Mouse (Mus musculus): Measurements from ENCODE around the gene Stox2.

Gene Stox2

DNA sequence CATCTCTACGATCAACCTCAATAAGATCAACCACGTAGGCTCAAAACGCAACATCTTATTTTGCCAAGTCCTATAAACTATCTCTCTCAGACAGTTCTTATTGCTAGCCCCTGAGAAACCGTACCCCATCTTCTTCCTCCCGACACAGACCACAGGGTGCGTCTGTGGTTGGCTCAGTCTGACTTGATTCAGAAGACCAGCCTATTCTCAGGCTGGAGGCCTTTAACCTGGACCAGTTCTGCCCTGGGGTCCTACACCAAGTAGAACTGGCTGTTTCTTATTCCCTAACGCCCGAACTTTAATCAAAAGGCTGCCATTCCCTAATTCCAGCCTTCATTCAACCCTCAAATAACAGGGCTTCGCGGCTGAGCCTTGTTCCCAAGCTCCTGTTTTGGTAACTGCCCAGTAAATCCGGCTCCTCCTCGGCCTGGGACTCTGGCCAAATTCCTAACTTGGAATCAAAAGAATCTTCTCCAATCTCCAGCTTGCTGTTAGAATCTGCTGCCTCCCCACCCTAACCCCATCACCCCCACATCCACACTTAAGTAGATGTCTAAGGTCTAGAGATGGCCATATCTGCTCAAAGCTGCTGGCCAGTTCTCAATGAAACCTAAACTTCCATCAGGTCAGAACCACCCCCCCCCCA, 91.5 kb downstream of the Stox2 start:
- peak in 1 of 2 experiments; percentile 14 for DNase-seq (ENCODE audit: low spot score in 2 of 2)

DNA sequence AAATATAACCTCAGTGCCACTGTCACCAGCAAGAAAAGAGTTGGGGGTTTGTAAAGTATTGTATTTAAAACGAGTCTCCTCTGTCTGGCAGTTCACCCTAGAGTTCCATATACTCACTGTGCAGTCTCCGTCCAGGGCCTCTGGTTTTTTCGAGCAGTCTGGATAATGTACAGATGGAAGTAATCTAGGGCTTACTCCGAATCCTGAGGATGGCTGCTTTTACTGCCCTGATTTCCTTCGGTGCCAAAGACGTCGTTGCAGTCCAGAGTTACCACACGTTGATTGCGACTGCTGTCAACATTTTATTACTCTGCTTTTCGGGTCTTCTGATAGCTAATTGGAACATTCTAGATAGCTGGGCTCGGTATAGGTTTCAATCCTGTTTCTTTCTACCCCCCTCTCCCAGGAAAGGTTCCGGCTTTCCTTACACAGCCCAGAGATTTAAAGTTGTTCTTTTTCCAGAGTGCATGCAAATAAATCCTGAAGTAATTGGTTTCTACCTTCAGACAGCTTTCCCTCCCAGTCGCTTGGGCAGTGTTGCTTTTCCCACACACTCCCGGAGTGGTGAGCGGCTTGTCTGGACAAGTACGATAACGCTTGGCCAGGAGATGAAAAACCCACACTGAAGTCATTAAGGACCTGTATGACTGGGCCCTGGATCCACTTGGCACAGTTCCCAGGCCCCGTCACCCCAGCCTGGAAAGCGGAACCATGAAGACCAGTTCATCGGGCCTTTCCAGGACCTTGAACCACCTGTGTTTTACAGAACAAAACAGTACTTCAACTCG, 94.1 kb downstream of the Stox2 start:
- no peak for DNase-seq (ENCODE audit: low spot score in 2 of 2)

DNA sequence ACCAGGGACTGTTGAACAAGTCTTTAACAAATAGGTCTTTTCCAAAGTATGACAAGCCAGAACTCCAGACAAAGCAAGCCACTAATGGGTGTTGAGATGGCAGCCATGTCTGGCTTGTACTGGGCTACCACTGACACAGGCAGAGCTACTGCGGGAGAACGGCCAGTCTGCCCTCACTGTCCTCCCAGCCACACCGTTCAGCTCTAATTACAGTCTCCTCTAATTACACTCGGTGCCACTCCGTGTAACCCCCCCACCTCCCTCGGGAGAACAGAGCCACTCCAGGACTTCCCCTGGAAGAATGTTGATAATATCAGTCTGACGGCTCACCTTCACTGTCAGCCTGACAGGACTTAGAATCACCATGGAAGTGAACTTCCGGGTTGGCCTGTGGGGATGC, 97.1 kb downstream of the Stox2 start:
- DNase-seq (ENCODE audit: low spot score in 2 of 2): no peak

DNA sequence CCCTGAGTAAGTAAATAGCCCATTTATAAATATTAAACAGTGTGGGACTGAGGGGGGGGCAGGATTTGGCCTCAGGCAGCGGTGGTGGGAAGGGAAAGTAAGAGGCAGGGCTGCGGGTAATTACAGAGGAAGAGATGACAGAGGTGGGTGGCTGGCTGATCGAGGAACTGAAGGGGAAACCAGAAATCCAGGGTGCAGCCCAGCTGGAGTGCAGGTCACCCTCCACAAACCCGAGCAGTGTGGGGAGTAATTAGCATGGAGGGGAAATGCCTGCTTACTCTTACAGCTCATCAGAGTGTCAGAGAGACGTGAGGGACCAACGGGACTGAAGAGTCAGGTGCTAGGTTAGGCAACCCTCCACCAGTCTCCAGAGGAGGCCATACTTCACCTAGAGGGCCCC, 98.4 kb downstream of the Stox2 start:
- no peak for DNase-seq (ENCODE audit: low spot score in 2 of 2)

DNA sequence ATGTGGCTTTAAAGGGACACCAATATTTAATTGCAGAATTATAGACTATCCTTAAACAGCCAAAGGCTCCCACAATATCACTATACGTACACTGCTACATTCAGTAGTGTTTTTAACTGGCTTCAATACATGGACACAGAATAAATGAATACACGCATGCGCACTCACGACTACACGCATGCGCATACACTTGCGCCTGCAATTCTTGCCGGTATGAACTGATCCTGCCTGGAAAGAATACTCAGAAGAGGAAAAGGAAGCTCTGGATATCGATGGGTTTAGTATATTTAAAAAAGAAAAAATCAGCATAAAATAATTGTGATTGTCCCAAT, 100.4 kb downstream of the Stox2 start:
- DNase-seq (ENCODE audit: low spot score in 2 of 2): peak; percentile 76 to 84

DNA sequence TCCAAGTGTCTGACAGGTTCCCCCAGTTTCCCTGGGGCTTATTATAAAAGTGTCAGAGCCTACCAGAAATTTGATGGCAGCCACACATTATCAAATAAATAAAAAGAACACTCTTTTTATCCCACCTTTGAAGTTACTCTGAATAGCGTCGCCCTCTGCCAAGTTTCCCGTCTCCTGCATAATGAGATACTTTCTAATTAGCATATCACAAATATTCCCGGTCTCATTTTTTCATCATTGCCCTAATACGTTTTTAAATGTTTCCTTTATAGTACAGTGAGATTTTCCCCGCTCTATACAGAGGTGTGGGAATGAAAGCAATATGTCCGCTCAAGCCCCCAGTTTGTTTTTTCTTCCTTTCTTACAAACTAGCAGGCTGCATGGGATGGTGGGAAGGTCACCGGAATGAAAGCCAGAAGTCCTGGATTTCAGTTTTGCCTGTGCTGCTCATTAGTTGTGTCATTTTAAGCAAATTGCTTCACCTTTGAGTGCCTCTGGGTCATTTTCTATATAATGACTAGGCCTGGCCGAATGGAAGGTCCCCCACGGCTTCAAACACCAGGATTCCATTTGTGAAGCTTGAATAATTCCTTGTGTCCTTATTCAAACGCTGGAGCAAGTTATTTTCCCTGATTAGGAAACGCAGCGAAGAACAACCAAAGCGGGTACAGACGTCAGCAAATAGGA, 100.9 kb downstream of the Stox2 start:
- no peak for DNase-seq (ENCODE audit: low spot score in 2 of 2)

DNA sequence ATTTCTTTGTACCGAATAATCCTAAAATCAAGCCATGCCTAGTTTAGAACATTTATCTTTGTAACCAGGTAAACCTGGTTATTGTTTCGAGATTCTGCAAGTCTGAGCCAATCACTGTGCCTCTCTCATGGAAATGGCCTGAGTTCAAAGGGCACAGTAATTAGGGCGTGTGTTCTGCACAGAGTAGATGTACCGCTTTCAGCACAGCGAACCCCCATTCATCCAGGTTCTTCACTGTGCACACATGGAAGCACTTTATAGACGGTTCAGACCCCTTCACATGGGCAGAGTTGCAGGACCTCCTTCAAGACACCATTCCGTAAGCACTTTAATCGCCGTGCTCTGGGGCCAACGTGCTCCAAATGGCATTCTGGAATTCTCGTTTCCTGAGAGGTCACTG, 104.7 kb downstream of the Stox2 start:
- DNase-seq (ENCODE audit: low spot score in 2 of 2): no peak

DNA sequence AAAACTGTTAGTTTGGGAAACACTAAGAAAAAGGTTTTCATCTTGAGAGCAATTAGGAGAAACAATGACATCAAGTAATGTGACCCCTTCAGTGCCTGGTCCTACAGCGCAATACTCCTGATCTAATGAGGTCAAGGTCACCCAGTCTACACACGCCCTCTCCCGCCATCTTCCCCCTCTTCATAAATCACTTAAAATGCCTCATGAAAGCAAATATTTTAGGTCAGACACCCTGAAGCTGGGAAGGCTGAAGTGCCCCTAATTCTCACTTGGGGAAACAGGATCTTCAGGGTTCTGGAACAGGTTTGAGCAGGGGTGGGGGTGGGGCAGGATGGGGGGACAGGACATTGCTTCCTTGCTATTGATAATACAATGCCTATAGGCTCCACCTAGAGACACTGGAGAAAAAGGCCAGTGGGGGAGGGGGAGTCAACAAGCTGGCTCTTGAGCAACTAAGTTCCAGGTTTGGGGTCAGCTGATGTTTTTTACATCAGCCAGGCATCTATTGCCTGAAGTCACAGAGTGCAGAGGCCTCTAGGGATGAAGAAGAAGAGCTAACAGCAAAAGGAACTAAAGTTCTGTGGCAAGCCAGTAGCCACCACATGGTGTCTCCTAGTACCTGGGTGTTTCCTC, 107.4 kb downstream of the Stox2 start:
- no peak for DNase-seq (ENCODE audit: low spot score in 2 of 2)

DNA sequence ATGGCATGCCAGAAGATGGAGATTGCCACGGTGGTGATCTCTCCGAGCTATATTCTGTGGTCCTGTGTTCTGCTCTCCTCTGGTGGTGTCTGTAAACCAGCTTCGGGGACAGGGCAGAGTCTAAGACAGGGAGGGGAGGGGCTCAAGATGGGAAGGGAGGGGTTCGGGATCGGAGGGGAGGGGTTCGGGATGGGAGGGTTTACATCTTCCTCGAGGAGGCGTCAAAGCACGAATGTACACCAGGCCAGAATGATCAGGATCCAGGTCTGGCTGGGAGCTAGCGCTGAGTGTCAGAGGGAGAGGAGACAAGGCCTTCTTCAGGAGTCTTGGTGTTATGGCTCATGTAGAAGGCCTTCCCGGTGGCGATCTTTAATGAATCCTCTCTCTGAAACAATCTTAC, 109.7 kb downstream of the Stox2 start:
- DNase-seq (ENCODE audit: low spot score in 2 of 2): no peak

DNA sequence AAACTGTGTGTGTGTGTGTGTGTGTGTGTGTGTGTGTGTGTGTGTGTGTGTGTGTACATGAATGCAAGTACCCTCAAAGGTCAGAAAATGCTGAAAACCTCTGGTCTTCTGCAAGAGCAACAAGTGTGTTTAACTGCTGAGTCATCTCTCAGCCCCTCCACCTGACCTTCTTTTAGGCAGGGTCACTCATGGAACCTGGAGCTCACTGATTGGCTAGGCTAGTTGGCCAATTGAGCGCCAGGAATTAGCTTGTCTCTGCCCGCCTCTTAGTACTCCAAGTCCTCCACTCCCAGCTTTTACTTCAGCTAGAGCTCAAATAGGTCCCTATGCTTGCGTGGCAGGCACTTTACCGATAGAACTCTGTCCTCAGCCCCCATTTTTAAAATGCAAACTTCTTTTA, 110.2 kb downstream of the Stox2 start:
- DNase-seq (ENCODE audit: low spot score in 2 of 2): no peak

DNA sequence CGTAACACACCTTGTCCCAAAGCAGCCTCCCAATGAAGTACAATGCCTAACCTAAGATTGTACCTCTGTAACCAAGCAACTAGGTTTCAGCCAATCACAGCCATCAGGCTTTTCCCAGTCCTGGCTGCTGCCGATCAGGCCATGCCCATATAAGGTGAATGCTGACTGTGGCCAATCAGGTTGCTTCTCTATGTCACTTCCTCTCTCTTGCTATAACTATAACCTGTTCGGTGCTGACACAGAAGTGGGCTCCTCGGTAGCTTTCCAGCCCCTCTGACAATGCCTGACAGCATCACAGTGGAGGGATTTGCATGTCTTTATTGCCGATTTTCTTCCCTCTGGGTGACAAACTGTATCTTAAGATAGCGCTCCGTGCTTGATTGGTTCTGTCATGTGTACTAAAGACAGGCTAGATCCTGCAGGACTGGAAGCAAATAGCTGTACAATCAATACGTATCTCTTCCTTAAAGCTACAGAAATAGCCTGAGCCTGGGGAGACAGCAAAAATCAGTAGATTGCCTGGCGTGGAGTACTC, 111.9 kb downstream of the Stox2 start:
- peak; percentile 83 to 92 for DNase-seq (ENCODE audit: low spot score in 2 of 2)

DNA sequence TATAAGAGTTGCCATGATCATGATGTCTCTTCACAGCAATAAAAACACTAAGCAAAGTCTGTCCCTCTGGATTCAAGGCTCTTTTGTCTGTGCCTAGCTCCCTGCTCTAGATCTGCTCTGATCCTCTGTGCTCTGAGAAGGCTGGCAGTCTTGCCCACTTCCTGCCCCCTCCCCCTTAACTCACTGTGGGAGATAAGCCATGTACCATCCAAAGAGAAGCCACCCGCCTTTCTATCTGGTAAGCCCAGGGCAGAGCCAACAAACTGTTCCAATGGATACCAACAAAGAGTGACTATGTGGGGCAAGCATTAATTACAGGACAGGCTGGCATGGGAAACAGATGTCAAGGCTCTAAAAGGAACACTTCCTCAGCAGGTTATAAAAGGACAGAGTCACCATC, 113.2 kb downstream of the Stox2 start:
- no peak for DNase-seq (ENCODE audit: low spot score in 2 of 2)

DNA sequence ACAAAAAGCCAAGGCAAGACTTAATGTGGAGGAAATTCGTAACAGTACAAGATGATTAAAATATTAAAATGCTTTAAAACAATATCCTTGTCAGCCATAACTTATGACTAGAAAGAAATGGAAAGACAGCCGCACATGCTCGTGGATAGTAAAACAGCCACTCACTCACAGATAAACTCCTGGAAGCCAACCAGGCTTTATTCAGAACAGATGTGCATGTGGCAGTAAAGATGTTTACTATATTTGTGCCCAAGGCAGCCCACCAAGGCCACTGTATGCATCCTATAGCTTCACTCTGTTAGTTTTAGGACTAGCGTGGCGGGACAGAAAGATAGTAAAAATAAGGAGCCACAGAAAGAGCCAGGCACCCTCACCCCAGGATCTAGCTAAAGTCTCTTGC, 115.2 kb downstream of the Stox2 start:
- no peak for DNase-seq (ENCODE audit: low spot score in 2 of 2)

DNA sequence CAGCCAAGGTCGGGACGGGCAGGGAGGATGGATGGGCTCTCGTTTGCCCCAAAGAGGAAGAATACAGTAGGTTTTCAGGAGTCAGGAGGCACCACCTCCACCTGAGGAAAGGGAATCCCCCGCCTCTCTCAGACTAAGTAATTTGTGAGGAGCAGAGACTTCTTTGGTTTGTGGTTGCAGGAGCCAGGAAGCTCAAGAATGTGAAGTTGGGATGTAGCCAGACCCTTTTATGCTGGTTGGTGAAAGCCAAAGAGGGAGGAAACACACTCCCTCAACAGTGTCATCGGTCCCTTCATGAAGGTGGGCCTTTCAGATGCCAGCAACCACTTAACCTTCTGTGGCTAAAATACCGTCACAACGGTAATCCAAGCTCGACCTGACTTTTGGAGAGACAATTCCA, 119.8 kb downstream of the Stox2 start:
- no peak for DNase-seq (ENCODE audit: low spot score in 2 of 2)

DNA sequence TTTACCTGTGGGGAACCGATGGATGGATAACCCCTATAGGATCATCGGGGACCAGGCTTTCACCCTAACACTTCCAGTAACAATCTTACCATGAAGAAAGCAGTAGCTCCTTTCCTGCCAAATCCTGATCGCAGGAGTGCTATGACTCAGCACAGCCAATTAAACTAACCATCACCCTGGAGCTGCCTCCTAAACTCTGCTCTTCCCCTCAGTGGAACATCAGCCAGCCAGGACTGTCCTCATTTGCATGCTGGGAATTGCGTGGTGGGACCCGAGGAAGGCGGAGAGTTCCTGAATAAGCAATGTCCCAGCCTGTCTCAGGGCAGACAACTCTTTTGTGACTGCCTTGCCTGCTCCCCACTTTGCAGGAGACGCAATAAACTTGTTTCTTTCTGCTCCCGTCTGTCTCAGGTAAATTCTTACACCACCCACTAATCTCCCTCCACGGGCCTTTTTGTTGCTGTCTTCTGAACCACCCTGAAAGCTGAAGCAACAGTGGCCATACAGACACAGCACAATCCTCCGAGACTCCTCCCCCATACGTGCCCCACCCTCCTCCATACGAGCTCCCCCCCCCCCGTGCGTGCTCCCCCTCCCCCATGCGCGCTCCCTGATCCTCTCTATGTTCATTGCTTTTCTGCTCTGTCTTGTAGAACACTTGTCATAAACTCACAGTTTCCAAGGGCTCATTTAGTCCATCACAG, 121.9 kb downstream of the Stox2 start:
- DNase-seq (ENCODE audit: low spot score in 2 of 2): no peak

DNA sequence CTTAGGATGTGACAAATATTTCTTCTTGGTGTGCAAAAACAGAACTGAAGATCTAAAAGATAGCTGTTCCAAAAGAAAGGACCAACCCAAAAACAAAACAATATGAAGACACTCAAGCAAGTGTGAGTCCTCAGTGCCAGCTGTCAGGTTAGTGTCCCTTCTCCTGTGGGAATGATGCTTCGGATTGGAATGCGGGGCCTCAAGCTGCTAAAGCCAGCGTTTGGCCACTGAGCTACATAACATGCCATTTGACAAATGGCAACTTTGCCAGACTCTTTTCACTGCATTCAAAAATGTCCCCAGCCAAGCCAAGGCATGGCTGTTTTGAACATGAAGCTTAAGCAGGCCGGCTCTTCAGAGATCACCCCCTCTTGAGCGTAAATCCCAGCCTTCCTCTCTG, 124.9 kb downstream of the Stox2 start:
- no peak for DNase-seq (ENCODE audit: low spot score in 2 of 2)

DNA sequence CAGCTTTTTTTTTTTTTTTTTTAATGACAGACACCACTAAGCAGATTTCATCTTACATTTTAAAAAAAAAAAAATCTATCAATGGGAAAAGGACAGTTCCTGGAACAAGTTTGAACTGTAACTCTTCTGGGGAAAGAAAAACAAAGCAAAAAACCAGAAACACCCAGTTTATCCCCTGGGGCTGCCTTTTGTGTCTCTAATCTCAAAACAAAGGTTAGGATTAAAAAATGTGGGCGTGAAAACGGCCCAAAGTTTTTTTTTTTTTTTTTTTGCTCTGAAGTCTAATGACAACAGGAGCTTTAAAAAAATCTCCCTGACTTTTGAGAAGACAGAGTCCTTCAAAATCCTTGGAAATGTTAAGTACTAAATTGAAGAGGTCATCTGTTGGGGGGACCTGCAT, 125.5 kb downstream of the Stox2 start:
- no peak for DNase-seq (ENCODE audit: low spot score in 2 of 2)

DNA sequence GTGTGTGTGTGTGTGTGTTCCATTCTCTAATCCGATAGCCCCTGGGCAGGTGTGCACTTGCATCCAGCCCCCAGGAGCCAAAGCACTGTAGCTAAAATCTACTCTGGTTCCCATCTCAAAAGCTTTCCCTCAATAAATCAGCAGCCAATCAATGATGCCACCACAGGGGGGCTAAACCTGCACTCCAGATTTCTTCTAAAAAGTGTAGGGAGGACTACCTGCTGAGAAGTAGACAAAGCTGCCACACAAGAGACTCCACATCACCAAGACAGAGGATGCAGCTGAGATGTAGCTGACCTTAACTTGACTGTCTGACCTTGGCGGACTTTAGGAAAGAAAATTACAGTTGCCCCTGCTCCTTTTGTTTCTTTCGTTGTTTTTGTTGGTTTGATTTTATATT, 127.7 kb downstream of the Stox2 start:
- no peak for DNase-seq (ENCODE audit: low spot score in 2 of 2)

DNA sequence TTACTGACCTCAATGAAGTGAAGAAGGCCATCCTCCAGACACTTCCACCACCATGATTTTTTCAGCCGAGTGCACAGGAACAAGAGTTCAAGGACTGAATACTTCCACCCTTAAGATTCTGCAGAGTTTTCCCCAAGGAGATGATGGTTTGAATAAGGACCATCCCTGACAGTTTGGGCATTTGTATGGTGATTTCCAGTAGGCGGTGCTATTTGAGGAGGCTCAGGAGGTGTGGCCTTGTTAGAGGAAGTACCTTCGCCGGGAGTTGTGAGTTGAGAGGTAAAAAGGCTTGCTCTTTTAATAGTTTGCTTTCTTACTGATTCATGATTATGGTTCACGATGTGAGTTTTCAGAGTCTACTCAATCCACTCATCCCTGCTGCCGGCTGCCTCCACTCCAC, 138.0 kb downstream of the Stox2 start:
- DNase-seq (ENCODE audit: low spot score in 2 of 2): no peak

DNA sequence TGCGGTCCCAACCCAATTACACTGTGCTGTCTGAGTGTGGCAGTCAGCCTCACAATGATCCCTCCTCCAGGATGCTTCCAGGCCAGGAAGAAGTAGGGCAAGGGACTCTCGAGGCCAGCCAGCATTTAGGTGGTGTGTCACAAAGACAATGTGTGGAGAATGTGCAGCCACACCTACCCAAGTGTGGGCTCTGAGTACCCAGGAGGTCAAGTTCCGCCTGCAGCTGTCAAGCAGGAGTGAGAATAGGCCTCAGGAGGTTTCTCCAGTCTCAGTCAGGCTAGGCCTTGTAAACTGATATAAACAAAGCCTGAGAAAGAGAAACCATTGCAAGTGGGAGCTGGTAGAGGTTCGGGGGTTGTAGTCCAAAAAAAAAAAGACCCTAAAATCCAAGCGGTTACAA, 139.8 kb downstream of the Stox2 start:
- no peak for DNase-seq (ENCODE audit: low spot score in 2 of 2)

DNA sequence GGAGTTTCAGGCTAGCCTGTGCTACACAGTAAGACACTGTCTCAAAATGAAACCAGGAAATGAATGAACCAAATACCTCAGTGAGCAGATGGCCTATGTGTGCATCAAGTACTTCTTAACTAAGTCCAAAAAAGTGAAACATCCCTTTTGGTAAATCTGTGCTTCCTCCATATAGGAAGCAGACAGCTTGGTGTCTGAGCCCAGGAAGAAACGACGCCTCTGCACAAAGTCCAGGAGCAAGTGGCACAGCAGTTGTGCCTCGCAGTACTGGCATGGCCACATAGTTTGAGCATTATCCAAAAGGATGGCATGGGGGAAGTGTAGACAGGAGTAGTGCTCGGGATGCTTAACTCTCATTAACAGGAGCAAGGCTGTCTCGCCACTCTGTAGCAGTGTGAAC, 140.3 kb downstream of the Stox2 start:
- no peak for DNase-seq (ENCODE audit: low spot score in 2 of 2)

DNA sequence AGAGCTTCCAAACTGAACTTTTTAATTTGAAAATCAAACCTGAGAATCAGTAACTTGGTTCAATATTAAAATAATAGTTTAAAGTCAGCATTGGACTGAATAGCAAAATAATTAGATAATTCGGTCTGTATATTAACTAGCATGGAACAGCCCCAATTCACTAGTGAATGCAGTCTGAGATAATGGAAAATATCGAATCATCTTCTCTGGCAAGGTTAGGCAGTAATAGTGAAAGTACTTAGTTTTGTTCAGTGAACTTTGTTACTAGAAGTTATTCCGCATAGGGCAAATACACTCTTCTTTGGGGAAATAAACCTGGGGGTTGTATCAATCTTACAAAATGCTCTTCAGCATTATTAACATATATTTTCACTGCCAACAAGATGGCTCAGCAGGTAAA, 147.7 kb downstream of the Stox2 start:
- no peak for DNase-seq (ENCODE audit: low spot score in 2 of 2)
